Mouse (Mus musculus) left cerebral cortex, postnatal 36 days (tissue): Measurements from ENCODE around the gene Atp5e. TPM values are rescaled to one million over a fixed set of nuclear protein-coding genes. Genes with fewer than 3 reads are reported as not detected.

Experiments used
- DNase-seq, 2 experiments: peaks; one replicate each; pipeline ENCODE4 v3.0.0; 2021 to 2022; ENCODE audit warnings: low spot score in 2 of 2, mixed read lengths in 1 of 2
- intact Hi-C: fragments of 180-260 bp; cut with DNase I; formaldehyde crosslinking; loops from one replicate; pipeline ENCODE4 v1.15.1; 2025
- total RNA-seq, 2 experiments: library from RNA; stranded (reverse); gene quantifications; 2 replicates each; pipeline ENCODE4 v1.2.3; 2021

Atp5e gene
- 100 to 1,000 TPM; 278 to 343 TPM for total RNA-seq

- peak; percentile 96 to 97 for DNase-seq
- intact Hi-C loops = loop anchor here (5.0 kb wide), 1 partner anchor 132 kb away; no protein-coding TSS in a partner anchor
Measured at GRCm38 (mm10) chr2:174463789-174464523, at the start of gene Atp5e. Gene Atp5e (minus strand): TSS chr2:174464105.

GRCm38 (mm10) chr2:174509825-174510224 is 45.9 kb upstream of the Atp5e start:
- DNase-seq = no peak

DNA sequence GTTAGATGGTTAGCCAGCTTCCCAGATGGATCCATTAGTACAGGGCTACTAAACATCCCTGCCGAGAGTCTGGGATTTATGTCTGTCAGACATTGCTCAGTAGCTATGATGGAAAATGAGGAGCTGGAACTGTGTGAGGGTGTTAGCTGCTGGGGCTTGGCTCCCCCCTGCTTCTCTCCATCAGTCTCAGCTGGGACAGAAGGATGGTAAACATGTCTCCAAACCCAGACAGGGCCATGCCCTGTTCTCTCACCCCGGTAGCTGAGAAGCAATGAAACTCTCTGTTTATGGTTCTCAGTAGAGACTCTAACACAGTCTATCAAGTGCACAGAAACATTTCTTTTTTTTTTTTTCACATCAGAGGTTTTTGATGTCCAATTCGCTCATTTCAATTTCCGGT is 44.1 kb upstream of the Atp5e start:
- intact Hi-C loops = no loop called here
- DNase-seq = no peak

More at GRCm38 (mm10) chr2:174509825-174510224, 45.9 kb upstream of the Atp5e start:
- intact Hi-C loops = no loop called here

GRCm38 (mm10) chr2:174502831-174503460 is 39.0 kb upstream of the Atp5e start:
- intact Hi-C loops = no loop called here
- DNase-seq = peak; percentile 4 to 22

DNA sequence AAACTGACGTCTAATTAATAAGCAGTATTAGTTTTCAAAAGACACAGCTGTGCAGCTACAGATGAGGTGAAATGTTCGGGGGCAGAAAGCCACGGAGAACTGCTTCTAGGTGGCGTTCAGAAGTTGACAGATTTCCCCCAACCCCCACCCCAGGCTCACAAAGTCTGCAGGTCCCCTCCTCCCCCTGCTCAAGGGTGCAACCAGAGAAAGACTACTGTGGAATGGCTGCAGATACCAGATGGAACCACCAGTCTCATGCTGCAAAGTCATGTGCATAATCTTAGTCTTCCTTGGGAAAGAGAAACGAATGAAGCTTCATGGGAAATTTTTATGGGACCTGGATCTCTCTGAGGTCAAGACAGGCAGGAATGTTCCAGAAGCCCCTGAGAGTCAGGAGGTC is 38.4 kb upstream of the Atp5e start:
- intact Hi-C loops = no loop called here
- DNase-seq = no peak

DNA sequence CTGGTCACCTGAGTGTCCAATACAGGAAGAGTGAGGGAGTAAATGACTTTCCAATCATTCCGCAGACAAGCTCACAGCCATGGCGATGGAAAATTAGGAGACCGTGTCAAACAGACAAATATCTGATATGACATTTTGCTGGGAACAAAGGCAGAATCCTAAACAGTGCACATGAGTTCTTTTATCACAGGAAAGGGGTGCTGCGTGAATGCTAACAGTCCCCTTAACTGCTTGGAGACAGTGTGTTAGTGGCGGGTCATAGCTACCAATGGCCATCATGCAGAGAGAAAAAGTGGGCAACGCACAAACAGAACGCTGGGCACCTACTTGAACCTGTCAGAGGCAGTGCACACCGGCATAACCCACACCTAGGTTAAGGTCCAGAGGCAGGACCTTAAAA is 37.6 kb upstream of the Atp5e start:
- no peak for DNase-seq
- intact Hi-C loops = no loop called here

DNA sequence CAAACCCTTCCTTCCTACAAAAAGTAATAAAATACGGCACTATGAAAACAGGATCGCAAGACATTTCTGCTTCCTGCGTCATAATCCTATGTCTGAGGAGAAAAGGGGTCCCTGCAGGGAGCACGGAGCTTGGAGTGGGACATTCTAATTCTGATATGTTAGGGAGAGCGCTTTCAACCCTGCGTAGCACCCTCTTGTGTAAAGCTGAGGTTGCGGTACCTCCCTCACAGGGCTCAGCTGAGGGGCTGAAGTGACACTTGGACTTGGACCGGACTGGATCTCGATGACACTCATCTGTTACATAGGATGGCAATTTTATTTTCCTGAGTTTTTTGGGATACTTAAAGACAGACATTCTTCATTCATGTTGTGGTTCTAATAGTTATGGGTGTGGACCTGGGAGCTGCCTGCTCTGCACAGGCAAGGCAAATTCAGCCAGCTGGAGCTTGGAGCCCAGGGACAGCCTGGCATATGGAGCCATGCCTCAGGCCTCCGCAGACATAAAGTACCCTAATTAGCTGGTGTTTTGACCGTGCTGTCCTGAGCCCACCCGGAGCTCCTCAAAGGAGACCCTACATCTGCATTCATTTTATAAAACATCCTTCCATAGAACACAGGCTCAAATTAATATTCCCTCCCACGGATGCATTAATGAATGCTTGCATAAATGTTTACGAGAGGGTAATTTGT is 37.1 kb upstream of the Atp5e start:
- DNase-seq = no peak
- intact Hi-C loops = no loop called here

GRCm38 (mm10) chr2:174492858-174493257 is 29.0 kb upstream of the Atp5e start:
- intact Hi-C loops = loop anchor here (1.0 to 5.0 kb wide), 2 partner anchors 182 to 364 kb away; no protein-coding TSS in a partner anchor
- DNase-seq = no peak

DNA sequence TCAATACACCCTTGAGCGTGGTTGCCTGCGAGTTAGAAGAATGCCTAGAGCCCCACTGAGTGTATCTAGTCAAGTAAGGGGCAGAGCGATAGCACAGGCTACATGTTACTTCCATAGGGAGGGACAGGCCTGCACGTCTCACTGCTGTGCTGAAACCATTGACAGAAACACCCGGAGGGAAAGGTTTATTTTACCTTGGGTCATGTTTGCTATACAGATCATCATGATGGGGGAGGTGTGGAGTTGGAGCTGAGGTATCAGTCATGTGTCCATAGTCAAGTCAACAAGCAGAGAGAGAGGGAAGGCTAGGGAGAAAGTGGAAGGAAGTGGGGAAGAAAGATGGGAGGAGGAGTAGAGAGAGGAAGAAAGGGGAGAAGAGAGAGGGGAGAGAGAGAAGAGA is 23.1 kb upstream of the Atp5e start:
- intact Hi-C loops = loop anchor here (5.0 kb wide), 1 partner anchor 170 kb away; no protein-coding TSS in a partner anchor
- DNase-seq = no peak

DNA sequence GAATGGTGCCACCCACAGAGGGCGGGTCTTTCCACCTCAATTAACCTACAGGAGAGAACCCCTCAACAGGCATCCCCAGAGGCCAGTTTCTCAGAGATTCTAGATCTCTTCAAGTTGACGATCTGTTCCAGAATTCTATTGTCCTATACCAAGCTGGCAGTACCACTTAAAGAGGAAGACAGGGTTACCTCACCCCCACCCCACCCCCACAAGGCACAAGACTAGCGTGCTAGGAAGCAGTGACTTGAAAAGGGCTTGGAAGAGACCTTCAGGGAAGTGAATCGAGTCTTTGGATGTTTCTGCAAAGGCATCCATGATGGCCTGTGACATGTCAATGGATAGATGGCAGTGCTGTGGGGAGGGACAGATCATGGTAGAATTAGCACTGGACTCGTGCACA is 14.8 kb upstream of the Atp5e start:
- no peak for DNase-seq
- intact Hi-C loops = no loop called here

DNA sequence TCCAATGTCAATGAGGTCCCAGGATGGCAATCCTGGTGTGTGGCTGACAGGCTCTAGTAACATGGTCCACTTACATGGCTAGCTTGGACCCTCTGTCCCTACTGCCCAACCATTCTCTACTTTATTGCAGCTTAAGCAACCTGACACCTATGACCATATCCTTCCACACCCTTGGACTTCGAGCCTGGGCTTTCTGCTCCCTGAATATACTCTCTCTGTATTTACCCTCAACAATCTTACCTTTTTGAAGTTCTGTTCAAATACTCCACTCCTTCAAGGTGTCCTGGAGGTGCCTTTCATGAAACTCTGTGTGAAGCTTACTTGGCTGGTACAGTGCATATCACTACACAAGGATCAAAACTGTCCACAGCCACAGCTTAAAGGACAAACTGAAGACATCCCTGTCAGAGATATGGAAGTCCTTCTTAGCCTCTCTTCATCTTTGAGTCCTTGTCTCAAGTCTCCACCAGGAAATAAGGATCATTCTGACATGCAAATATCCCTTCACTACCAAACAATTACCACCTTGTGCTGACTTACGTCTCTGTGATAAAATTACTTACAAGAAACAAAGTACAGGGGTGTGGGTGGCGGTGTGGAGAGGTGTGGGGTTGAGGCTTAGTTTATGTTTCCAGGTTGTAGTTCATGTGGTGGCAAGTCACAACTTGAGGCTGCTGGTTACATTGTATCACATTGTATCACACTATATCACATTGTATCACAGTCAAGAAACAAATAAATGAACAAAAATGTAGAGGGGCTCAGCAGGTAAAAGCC is 13.8 kb upstream of the Atp5e start:
- DNase-seq = no peak
- intact Hi-C loops = no loop called here

DNA sequence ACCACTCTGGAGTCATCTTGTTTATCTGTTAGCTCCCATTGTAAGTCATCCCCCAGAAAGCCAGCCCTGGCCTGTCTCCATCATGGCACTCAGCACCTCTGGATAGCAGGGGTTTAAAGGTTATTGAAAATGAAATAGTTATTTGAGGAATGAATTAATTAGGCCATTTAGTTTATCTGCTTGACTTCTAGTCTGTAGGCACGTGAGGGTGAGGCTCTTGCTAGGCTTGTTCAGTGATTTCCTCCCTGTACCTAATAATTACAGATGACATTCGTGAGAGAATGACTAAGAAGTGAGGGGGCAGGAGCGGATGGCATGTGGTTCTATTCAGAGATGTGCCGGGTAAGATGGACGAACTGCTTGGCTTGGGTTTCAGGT is 9.6 kb upstream of the Atp5e start:
- no peak for DNase-seq
- intact Hi-C loops = no loop called here

DNA sequence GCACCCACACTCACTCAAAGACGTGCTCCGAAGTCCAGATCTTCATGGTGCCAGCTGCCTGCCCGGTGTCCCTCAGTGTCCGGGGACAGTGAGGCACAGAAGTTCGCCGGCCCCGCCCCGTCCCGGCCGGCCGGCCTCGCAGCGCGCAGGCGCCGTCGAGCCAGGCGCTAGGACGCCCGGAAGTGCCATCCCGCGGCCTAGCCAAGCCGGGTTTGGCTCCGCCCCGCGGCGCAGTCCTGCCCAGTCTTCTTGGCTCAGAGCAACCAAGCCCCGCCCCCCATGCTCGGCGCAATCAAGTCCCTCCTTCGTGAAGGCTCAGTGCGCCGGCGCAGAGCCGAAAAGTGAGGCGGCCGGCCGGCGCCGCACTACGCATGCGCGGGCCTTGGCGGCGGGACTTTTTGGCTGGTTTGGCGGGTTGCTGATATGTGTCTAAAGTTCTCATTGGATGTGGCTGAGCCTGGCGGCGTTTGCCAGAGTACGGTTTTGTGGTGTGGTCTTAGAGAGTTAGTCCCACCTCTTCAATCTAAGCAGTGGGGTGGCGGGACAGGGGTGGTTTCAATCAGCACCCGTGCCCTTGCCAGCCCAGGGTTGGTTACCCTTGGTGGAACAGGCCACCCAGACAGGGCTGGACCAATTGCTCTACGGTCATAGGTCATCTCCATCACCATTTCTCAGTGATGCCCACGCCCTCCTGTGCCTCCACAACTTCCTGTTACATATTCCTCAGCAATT is 9.1 kb upstream of the Atp5e start, which contains the start of gene Prelid3b:
TSS of gene Prelid3b (minus strand) at position 264 of the 732 bp plus-strand sequence.
- DNase-seq = peak; percentile 98 to 99
- intact Hi-C loops = no loop called here

GRCm38 (mm10) chr2:174472407-174472806 is 8.5 kb upstream of the Atp5e start:
- peak in 1 of 2 experiments; percentile 7 for DNase-seq
- intact Hi-C loops = no loop called here

GRCm38 (mm10) chr2:174470786-174471405 is 7.0 kb upstream of the Atp5e start:
- intact Hi-C loops = no loop called here
- no peak for DNase-seq

DNA sequence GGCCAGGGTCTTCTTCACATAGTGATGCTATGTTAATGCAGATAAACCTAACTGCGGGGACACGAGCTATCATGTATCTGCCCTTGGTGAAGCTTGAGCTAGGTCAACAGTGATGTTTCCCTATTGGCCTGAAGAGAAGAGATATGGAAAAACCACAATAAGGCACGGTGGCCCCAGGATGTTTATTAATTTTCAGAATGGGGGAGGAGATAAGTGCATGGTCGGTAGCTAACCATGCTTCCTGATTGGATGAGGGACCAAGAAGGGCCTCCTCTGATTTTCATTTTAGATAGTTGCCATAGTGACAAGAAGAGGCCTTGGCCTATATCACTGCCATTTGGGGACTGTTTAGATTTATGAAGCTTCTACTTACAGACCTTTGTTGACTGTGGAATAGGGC is 6.4 kb upstream of the Atp5e start:
- intact Hi-C loops = no loop called here
- DNase-seq = no peak

DNA sequence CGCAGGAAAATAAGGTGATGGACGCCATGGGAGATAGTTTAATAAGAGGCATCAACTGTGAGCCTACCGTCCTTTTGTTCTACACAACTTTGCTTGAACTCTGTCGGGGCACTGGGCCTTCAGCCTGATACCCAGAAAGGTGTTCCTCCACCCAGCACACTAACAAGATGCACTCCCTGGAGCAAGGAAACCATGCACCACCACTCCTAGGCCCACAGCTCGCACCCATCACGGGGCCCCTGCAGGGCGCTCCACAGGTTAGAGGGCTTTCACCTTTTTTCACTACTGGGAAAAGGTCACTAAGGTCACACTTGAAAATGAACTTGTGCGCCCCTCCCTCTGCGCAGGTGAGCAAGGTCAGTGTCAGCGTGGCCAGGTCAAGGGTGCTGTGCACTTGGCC is 535 bp downstream of the Atp5e start:
- intact Hi-C loops = loop anchor here (5.0 kb wide), 1 partner anchor 131 kb away; no protein-coding TSS in a partner anchor
- DNase-seq = no peak

DNA sequence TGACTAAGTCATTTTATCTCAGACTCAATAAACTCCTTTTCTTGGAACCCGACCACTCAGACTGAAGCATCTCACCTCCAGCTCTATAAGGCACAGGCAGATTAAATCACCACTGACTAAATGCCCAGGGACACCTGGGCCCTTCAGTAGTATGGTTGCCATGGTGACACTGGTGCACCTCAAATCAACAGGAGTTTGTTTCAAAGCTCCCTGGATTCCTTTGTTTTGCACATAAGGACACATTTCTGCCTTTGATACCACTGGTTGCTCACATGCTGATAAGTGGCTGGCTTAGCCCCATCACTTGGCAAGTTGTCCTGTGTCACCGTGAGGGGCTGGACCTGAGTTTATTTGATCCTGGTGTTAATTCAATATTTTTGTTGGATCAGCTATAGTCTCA is 4.5 kb downstream of the Atp5e start:
- intact Hi-C loops = no loop called here
- no peak for DNase-seq

GRCm38 (mm10) chr2:174453681-174454080 is 10.2 kb downstream of the Atp5e start:
- intact Hi-C loops = no loop called here
- no peak for DNase-seq
